Mouse (Mus musculus) liver, postnatal 0 days (tissue): ENCODE data around the gene Cdc14a.

Source experiments
- CTCF ChIP-seq: sonication (generic); IDR thresholded peaks from 2 replicates; pipeline ENCODE4 v1.5.1; 2016; ENCODE audit warnings: antibody characterized with exemption, low read depth
- EP300 ChIP-seq: IDR thresholded peaks from 2 replicates; pipeline ENCODE4 v1.6.1; 2016; ENCODE audit warnings: antibody characterized with exemption, low read depth, mild to moderate bottlenecking

DNA sequence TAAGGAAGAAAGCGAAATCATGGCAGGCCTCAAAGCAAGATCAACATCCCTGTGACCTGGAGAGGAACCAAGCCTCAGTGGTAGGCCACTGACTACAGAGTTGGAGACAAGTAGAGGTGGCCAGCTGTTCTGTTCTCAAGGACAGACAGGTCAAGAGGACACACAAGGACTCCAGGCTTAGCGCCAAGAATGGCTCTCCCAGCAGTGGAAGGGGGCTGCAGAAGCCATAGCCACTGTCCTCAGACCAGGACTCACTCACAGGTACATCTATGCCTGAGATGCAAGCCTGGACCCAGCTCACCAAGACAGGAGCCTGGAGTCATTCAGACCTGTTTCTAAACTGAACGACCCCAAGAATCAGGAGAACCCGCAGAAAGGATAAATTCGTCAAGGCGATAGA, 142.2 kb downstream of the Cdc14a start:
- TF ChIP-seq CTCF, result no peak
- TF ChIP-seq EP300, result no peak
